Mouse (Mus musculus) bone marrow macrophage, adult 2 months (primary cell): ENCODE data around the gene Ckap2l.

Source experiments
- CTCF ChIP-seq: IDR thresholded peaks from 2 replicates; pipeline ENCODE4 v1.5.1; 2012; ENCODE audit warnings: low read depth, mild to moderate bottlenecking, low read length, moderate library complexity
- POLR2A ChIP-seq: IDR thresholded peaks from 2 replicates; pipeline ENCODE4 v1.6.1; 2012; ENCODE audit warnings: mild to moderate bottlenecking, low read depth, low read length, borderline replicate concordance

DNA sequence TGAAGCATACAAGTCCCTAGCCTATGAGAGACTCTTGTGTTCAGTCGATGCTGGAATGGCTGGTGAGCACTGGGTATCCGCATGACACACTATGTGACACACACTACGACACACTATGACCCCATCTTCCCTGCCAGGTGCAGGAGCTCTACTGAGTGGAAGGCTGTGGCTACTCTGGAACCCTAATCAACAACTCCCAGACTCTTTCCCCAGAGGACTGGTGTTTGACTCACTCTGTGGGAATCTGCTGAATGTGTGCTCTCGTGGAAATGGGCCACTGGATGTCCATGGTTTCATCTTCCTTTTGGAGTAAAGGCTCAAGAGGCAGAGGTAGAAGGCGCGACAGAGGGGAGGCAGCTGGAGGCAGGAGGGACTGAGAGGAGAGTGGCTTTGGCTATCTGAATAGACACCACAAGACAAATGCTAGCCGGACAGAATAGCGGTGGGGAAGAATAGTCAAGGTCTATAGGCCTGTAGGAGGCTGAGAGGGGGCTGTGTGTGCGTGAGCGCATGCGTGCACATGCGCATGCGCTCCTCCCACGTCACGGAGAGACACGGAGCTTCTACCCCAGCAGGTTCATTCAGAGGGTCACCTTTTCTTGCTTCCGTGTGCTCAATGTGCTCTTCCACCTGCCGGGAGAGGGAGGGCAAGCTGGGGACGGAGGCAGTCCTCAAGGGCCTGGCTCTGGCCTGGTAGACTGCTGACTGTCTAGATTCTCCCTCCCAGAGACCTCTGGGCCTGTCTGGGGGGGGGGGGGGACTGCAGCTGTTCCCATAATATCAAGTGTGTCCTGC, 44.0 kb downstream of the Ckap2l start:
- TF ChIP-seq CTCF = no peak
- no peak for TF ChIP-seq POLR2A
